Mouse (Mus musculus) midbrain, embryonic 11.5 days (tissue): ENCODE measurements at regions not wholly inside any gene's neighbourhood (a gene's known extent, or its start where the extent isn't known, plus 50 kb on each side); places are given as distances from the start of the nearest gene placed in this dataset.

Source experiments
- ATAC-seq: fragments of 200-750 bp; cut with Nextera tagmentation; 2 replicates; pipeline ENCODE4 v1.8.0; 2017; ENCODE audit warnings: moderate TSS enrichment, moderate library complexity; ENCODE audit not compliant: low FRiP score
- DNase-seq: peaks from one replicate; pipeline ENCODE4 v3.0.0; 2015; ENCODE audit warnings: low spot score; ENCODE audit errors: missing footprints
- H3K27ac ChIP-seq: fragments of 300-500 bp; sonication (generic); 2 replicates; pipeline ENCODE4 v1.5.1; 2014; ENCODE audit warnings: low read depth, low read length
- H3K27me3 ChIP-seq: fragments of 300-500 bp; sonication (generic); 2 replicates; pipeline ENCODE4 v1.6.1; 2014; ENCODE audit warnings: mild to moderate bottlenecking, low read length, moderate library complexity, mixed read lengths; ENCODE audit not compliant: control insufficient read depth, insufficient read depth
- H3K36me3 ChIP-seq: fragments of 300-500 bp; sonication (generic); 2 replicates; pipeline ENCODE4 v1.6.1; 2014; ENCODE audit warnings: mild to moderate bottlenecking, low read length, moderate library complexity, mixed read lengths; ENCODE audit not compliant: control insufficient read depth, insufficient read depth
- H3K4me1 ChIP-seq: fragments of 300-500 bp; sonication (generic); 2 replicates; pipeline ENCODE4 v1.6.1; 2014; ENCODE audit warnings: low read length; ENCODE audit not compliant: control insufficient read depth, insufficient read depth
- H3K4me2 ChIP-seq: fragments of 300-500 bp; sonication (generic); 2 replicates; pipeline ENCODE4 v1.6.1; 2014; ENCODE audit warnings: mild to moderate bottlenecking, moderate library complexity
- H3K4me3 ChIP-seq: fragments of 300-500 bp; sonication (generic); 2 replicates; pipeline ENCODE4 v1.5.1; 2014; ENCODE audit warnings: low read depth, low read length
- H3K9ac ChIP-seq: fragments of 300-500 bp; sonication (generic); 2 replicates; pipeline ENCODE4 v1.6.1; 2014; ENCODE audit warnings: low read length
- H3K9me3 ChIP-seq: fragments of 300-500 bp; sonication (generic); 2 replicates; pipeline ENCODE4 v1.6.1; 2016; ENCODE audit warnings: low read length; ENCODE audit not compliant: control insufficient read depth
- WGBS: fragments of 180-500 bp; shearing (Covaris S2); extraction: QIAGEN DNeasy Blood & Tissue Kit; methylation state at CpG from one replicate; pipeline ENCODE4 v1.1.7; 2014; 5-methylcytosine and 5-hydroxymethylcytosine counted together

- Histone ChIP-seq H3K27me3 (no peaks in the 10 kb centered on the region), H3K4me3 (no peak overlapping the region), H3K9me3 (no peaks in the 10 kb centered on the region), H3K27ac (no peak overlapping the region), H3K9ac (no peak overlapping the region), H3K4me2 (no peak overlapping the region), H3K36me3 (no peaks in the 10 kb centered on the region), H3K4me1 (no peaks in the 10 kb centered on the region)
- WGBS = 83% methylated on average over 1 of the region's 1 CpGs
- no peak for DNase-seq
- no peak for ATAC-seq
Observed at GRCm38 (mm10) chr6:98553922-98554321, 211.4 kb upstream of the Gm765 start.

- 83% methylated on average over 3 of the region's 3 CpGs for WGBS
- H3K4me3 ChIP-seq = no peak overlapping the region
- no peak overlapping the region for H3K4me2 ChIP-seq
- DNase-seq (no peak), ATAC-seq (no peak)
- no peaks in the 10 kb centered on the region for H3K9me3 ChIP-seq
- no peak overlapping the region for H3K9ac ChIP-seq
- H3K27ac ChIP-seq = no peak overlapping the region
- no peaks in the 10 kb centered on the region for H3K4me1 ChIP-seq
- no peaks in the 10 kb centered on the region for H3K27me3 ChIP-seq
- H3K36me3 ChIP-seq = no peaks in the 10 kb centered on the region
Observed at GRCm38 (mm10) chr6:98551781-98552180, 209.2 kb upstream of the Gm765 start.

- Histone ChIP-seq H3K4me1 (peaks cover 5% of the 10 kb centered on the region; the same call in 1 of the 2 replicates), H3K27me3 (no peaks in the 10 kb centered on the region; the same call in 1 of the 2 replicates), H3K27ac (no peak overlapping the region), H3K9me3 (no peaks in the 10 kb centered on the region), H3K36me3 (no peaks in the 10 kb centered on the region), H3K9ac (no peak overlapping the region), H3K4me3 (no peak overlapping the region), H3K4me2 (peak overlapping the region; percentile 12; the same call in 1 of the 2 replicates)
- ATAC-seq = no peak
- whole genome bisulfite sequencing = 22% methylated on average over 15 of the region's 15 CpGs
- peak; percentile 84 for DNase-seq
Observed at GRCm38 (mm10) chr6:98526882-98527440, 184.4 kb upstream of the Gm765 start.

GRCm38 (mm10) chr6:98525286-98525685 lies 182.7 kb upstream of the Gm765 start:
- Histone ChIP-seq H3K27me3 (no peaks in the 10 kb centered on the region; the same call in 1 of the 2 replicates), H3K9me3 (no peaks in the 10 kb centered on the region), H3K4me1 (peaks cover 5% of the 10 kb centered on the region; the same call in 1 of the 2 replicates), H3K9ac (no peak overlapping the region), H3K27ac (no peak overlapping the region), H3K4me3 (no peak overlapping the region), H3K36me3 (no peaks in the 10 kb centered on the region), H3K4me2 (no peak overlapping the region)
- whole genome bisulfite sequencing = 15% methylated on average over 6 of the region's 6 CpGs
- DNase-seq = peak; percentile 94
- ATAC-seq = no peak

- DNase-seq = peak; percentile 64
- 74% methylated on average over 2 of the region's 2 CpGs for WGBS
Observed at GRCm38 (mm10) chr6:98524659-98525058, 182.1 kb upstream of the Gm765 start.

GRCm38 (mm10) chr6:98521526-98521925 lies 179.0 kb upstream of the Gm765 start:
- ATAC-seq (no peak), DNase-seq (no peak)
- Histone ChIP-seq H3K4me2 (no peak overlapping the region), H3K36me3 (no peaks in the 10 kb centered on the region), H3K27ac (no peak overlapping the region), H3K4me3 (no peak overlapping the region), H3K4me1 (peaks cover 5% of the 10 kb centered on the region; the same call in 1 of the 2 replicates), H3K27me3 (no peaks in the 10 kb centered on the region), H3K9me3 (no peaks in the 10 kb centered on the region), H3K9ac (no peak overlapping the region)
- 76% methylated on average over 10 of the region's 10 CpGs for WGBS

More at GRCm38 (mm10) chr6:98524659-98525058, 182.1 kb upstream of the Gm765 start:
- Histone ChIP-seq H3K27ac (no peak overlapping the region), H3K9me3 (no peaks in the 10 kb centered on the region), H3K36me3 (no peaks in the 10 kb centered on the region), H3K4me3 (no peak overlapping the region), H3K27me3 (no peaks in the 10 kb centered on the region; the same call in 1 of the 2 replicates), H3K9ac (no peak overlapping the region), H3K4me2 (no peak overlapping the region), H3K4me1 (peaks cover 5% of the 10 kb centered on the region; the same call in 1 of the 2 replicates)
- ATAC-seq = no peak

GRCm38 (mm10) chr6:98514826-98515225 lies 172.3 kb upstream of the Gm765 start:
- H3K9me3 ChIP-seq = no peaks in the 10 kb centered on the region

GRCm38 (mm10) chr6:98514376-98514775 lies 171.8 kb upstream of the Gm765 start:
- H3K36me3 ChIP-seq = no peaks in the 10 kb centered on the region
- DNase-seq = no peak
- 88% methylated on average over 7 of the region's 7 CpGs for WGBS

More at GRCm38 (mm10) chr6:98514826-98515225, 172.3 kb upstream of the Gm765 start:
- Histone ChIP-seq H3K4me3 (no peak overlapping the region), H3K36me3 (no peaks in the 10 kb centered on the region), H3K27me3 (no peaks in the 10 kb centered on the region), H3K27ac (no peak overlapping the region), H3K4me1 (peaks cover 5% of the 10 kb centered on the region; the same call in 1 of the 2 replicates), H3K4me2 (no peak overlapping the region), H3K9ac (no peak overlapping the region)
- WGBS = 87% methylated on average over 3 of the region's 3 CpGs
- no peak for ATAC-seq
- DNase-seq = peak; percentile 49

GRCm38 (mm10) chr6:98513217-98513616 lies 170.7 kb upstream of the Gm765 start:
- WGBS = 35% methylated on average over 3 of the region's 3 CpGs
- DNase-seq = peak; percentile 39

More at GRCm38 (mm10) chr6:98514376-98514775, 171.8 kb upstream of the Gm765 start:
- Histone ChIP-seq H3K4me3 (no peak overlapping the region), H3K4me2 (no peak overlapping the region), H3K9me3 (no peaks in the 10 kb centered on the region), H3K27ac (no peak overlapping the region), H3K4me1 (peaks cover 5% of the 10 kb centered on the region; the same call in 1 of the 2 replicates), H3K27me3 (no peaks in the 10 kb centered on the region), H3K9ac (no peak overlapping the region)
- no peak for ATAC-seq

More at GRCm38 (mm10) chr6:98513217-98513616, 170.7 kb upstream of the Gm765 start:
- no peak for ATAC-seq
- no peak overlapping the region for H3K4me2 ChIP-seq
- no peaks in the 10 kb centered on the region for H3K9me3 ChIP-seq
- no peak overlapping the region for H3K27ac ChIP-seq
- no peaks in the 10 kb centered on the region for H3K27me3 ChIP-seq
- H3K9ac ChIP-seq = no peak overlapping the region
- H3K4me3 ChIP-seq = no peak overlapping the region
- no peaks in the 10 kb centered on the region for H3K36me3 ChIP-seq
- peaks cover 5% of the 10 kb centered on the region; the same call in 1 of the 2 replicates for H3K4me1 ChIP-seq
